Mouse (Mus musculus): ENCODE measurements at regions not wholly inside any gene's neighbourhood (a gene's known extent, or its start where the extent isn't known, plus 50 kb on each side); places are given as distances from the start of the nearest gene placed in this dataset.

GRCm38 (mm10) chr14:78420966-78421365 lies 113.1 kb upstream of the Tnfsf11 start:
- WGBS: 40% methylated on average over 2 of the region's 2 CpGs
- Histone ChIP-seq H3K27ac (replicated peaks) (no peak overlapping the region), H3K4me3 (no peak overlapping the region), H3K36me3 (no peaks in the 10 kb centered on the region), H3K4me1 (replicated peaks) (no peaks in the 10 kb centered on the region), H3K9ac (no peak overlapping the region), H3K9me3 (no peaks in the 10 kb centered on the region), H3K4me2 (no peak overlapping the region), H3K27me3 (no peaks in the 10 kb centered on the region)
- no peak for ATAC-seq (ENCODE audit: low read depth)

GRCm38 (mm10) chr14:78420176-78420575 lies 112.3 kb upstream of the Tnfsf11 start:
- Histone ChIP-seq H3K4me1 (replicated peaks) (no peaks in the 10 kb centered on the region), H3K36me3 (no peaks in the 10 kb centered on the region), H3K4me2 (no peak overlapping the region), H3K27ac (replicated peaks) (no peak overlapping the region), H3K9ac (no peak overlapping the region), H3K27me3 (no peaks in the 10 kb centered on the region), H3K9me3 (no peaks in the 10 kb centered on the region), H3K4me3 (no peak overlapping the region)
- 78% methylated on average over 3 of the region's 3 CpGs for WGBS
- ATAC-seq (ENCODE audit: low read depth): no peak

DNA sequence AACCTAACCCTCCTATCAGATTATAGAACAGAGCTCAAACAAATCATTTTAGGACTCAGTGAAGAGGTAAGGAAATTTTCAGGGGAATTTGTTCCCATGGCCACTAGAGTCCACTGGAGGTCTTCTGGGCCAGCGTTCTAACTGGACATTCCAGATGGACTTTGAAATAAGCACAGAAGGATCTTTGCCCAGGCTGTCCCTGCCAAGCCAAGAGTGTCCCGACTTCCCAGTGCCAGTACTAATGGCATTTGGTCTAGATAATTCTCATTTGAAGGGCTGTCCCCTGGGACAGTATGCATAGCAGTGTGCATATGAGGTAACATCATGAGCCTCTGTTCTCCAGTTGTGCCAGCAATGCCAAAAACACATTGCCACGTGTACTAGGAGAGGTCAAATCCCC lies 97.7 kb upstream of the Tnfsf11 start:
- H3K4me3 ChIP-seq: no peak overlapping the region
- H3K9ac ChIP-seq: no peak overlapping the region
- no peaks in the 10 kb centered on the region for H3K4me1 ChIP-seq (replicated peaks)
- H3K27me3 ChIP-seq: no peaks in the 10 kb centered on the region
- H3K4me2 ChIP-seq: no peak overlapping the region
- H3K36me3 ChIP-seq: no peaks in the 10 kb centered on the region
- no peaks in the 10 kb centered on the region for H3K9me3 ChIP-seq
- WGBS: 73% methylated on average over 3 of the region's 3 CpGs
- no peak for ATAC-seq (ENCODE audit: low read depth)
- H3K27ac ChIP-seq (replicated peaks): no peak overlapping the region

DNA sequence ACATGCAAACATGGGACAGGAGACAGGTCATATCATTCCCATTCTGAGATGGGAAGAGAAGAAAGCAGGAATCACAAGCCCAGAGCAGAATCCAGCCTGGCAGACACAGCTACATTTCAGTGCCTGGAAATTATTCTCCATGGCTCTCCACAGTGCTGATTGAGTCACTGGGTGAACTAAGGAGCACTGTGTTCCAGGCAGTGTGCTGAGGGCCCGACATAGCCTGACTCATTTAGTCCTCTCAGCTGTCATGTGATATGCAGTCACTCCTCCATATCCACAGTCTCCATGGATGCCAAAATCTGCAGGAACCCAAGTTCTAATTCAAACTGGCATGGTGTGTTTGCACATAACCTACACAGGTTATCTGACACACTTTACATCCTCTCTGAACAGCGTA lies 90.1 kb upstream of the Tnfsf11 start:
- Histone ChIP-seq H3K27ac (replicated peaks) (no peak overlapping the region), H3K9ac (no peak overlapping the region), H3K4me3 (no peak overlapping the region), H3K4me2 (no peak overlapping the region), H3K4me1 (replicated peaks) (no peaks in the 10 kb centered on the region), H3K36me3 (no peaks in the 10 kb centered on the region), H3K27me3 (no peaks in the 10 kb centered on the region), H3K9me3 (no peaks in the 10 kb centered on the region)
- WGBS: 81% methylated on average over 2 of the region's 2 CpGs
- no peak for ATAC-seq (ENCODE audit: low read depth)

DNA sequence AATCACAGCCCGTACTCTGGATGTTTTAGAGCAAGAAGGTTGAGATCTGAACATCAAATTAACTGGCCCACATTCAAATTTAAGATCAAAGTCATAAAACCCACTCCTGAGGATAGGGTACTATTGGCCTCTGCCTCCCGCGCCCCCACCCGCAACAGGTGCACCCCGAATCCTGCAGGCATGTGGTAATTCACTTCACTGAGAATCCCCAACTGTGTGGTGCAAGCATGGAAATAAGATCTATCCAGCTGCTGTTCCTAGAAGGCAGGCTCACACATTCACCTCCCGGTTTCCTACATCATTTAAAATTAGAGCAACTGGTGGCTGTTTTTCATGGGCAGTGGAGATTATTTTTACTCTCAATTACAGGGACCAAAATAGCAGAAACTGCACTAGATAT lies 87.8 kb upstream of the Tnfsf11 start:
- no peak overlapping the region for H3K9ac ChIP-seq
- H3K4me2 ChIP-seq: no peak overlapping the region
- WGBS: 91% methylated on average over 6 of the region's 6 CpGs
- no peaks in the 10 kb centered on the region for H3K36me3 ChIP-seq
- H3K9me3 ChIP-seq: no peaks in the 10 kb centered on the region
- H3K27me3 ChIP-seq: no peaks in the 10 kb centered on the region
- no peaks in the 10 kb centered on the region for H3K4me1 ChIP-seq (replicated peaks)
- no peak overlapping the region for H3K4me3 ChIP-seq
- no peak overlapping the region for H3K27ac ChIP-seq (replicated peaks)
- ATAC-seq (ENCODE audit: low read depth): no peak

- 78% methylated on average over 5 of the region's 5 CpGs for WGBS
- Histone ChIP-seq H3K27ac (replicated peaks) (no peak overlapping the region), H3K4me1 (replicated peaks) (no peaks in the 10 kb centered on the region; the same call in 1 of the 2 replicates), H3K4me2 (no peak overlapping the region), H3K4me3 (no peak overlapping the region), H3K9me3 (no peaks in the 10 kb centered on the region), H3K27me3 (no peaks in the 10 kb centered on the region), H3K9ac (no peak overlapping the region), H3K36me3 (no peaks in the 10 kb centered on the region)
- ATAC-seq (ENCODE audit: low read depth): no peak
Observed at GRCm38 (mm10) chr14:78387011-78387410, 79.2 kb upstream of the Tnfsf11 start.

DNA sequence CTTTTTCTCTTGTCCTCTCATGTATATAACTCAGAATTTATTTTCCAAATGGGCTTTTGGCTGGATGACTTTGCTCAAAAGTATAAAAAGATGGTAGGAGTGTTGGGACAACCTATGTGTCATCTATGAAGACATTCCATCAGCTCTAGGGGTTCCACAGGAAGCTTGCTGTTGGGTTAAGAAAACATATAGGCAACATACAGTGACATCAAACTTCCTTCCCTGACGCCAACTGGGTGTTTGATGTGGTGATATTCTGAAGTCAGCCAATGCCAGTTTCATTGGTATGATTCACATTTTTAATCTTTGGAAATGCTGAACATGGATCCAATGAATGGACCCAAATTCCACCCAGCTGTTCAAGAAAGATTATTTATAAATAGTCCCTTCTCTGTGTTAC lies 76.5 kb upstream of the Tnfsf11 start:
- 83% methylated on average over 1 of the region's 1 CpGs for WGBS
- H3K36me3 ChIP-seq: no peaks in the 10 kb centered on the region
- no peak overlapping the region for H3K4me2 ChIP-seq

DNA sequence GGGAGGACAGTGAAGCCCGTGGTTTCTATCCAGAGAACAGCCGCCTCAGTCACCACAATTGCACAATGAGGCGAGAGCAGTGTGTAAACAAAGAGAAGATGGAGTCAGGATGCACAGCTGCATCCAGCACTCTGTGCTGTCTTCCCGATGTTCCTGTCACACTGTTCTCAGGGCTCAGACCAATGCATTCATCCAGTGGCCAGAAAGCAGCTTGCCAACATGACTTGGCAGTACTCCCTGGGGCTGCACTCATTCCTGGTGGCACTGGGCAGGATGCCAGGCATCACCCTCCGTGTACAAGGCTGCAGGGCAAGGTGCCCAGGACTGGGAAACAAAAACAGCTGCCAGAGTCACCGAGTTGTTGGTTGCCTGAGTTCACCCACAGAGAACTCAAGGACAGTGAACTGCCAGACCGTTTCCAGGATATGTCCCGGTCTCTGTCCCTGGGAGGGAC lies 75.4 kb upstream of the Tnfsf11 start:
- ATAC-seq (ENCODE audit: low read depth): peak; percentile 96

More for the DNA sequence above, 76.5 kb upstream of the Tnfsf11 start:
- H3K4me1 ChIP-seq (replicated peaks): no peaks in the 10 kb centered on the region; the same call in 1 of the 2 replicates
- H3K9me3 ChIP-seq: no peaks in the 10 kb centered on the region
- no peak overlapping the region for H3K27ac ChIP-seq (replicated peaks)
- no peaks in the 10 kb centered on the region for H3K27me3 ChIP-seq
- no peak overlapping the region for H3K9ac ChIP-seq
- H3K4me3 ChIP-seq: no peak overlapping the region
- ATAC-seq (ENCODE audit: low read depth): no peak

GRCm38 (mm10) chr14:78380011-78380410 lies 72.2 kb upstream of the Tnfsf11 start:
- WGBS: 73% methylated on average over 4 of the region's 4 CpGs
- no peak for ATAC-seq (ENCODE audit: low read depth)
- H3K27me3 ChIP-seq: no peaks in the 10 kb centered on the region
- no peak overlapping the region for H3K4me2 ChIP-seq
- no peak overlapping the region for H3K27ac ChIP-seq (replicated peaks)
- no peaks in the 10 kb centered on the region; the same call in 1 of the 2 replicates for H3K4me1 ChIP-seq (replicated peaks)
- no peak overlapping the region for H3K9ac ChIP-seq
- no peak overlapping the region for H3K4me3 ChIP-seq
- H3K36me3 ChIP-seq: no peaks in the 10 kb centered on the region
- no peaks in the 10 kb centered on the region for H3K9me3 ChIP-seq

More for the DNA sequence above, 75.4 kb upstream of the Tnfsf11 start:
- Histone ChIP-seq H3K9ac (no peak overlapping the region), H3K4me1 (replicated peaks) (no peaks in the 10 kb centered on the region; the same call in 1 of the 2 replicates), H3K36me3 (no peaks in the 10 kb centered on the region), H3K27me3 (no peaks in the 10 kb centered on the region), H3K4me2 (no peak overlapping the region), H3K27ac (replicated peaks) (no peak overlapping the region), H3K4me3 (no peak overlapping the region), H3K9me3 (no peaks in the 10 kb centered on the region)
- 49% methylated on average over 8 of the region's 8 CpGs for WGBS

- no peak overlapping the region for H3K27ac ChIP-seq (replicated peaks)
- WGBS: 58% methylated on average over 5 of the region's 5 CpGs
- no peak for ATAC-seq (ENCODE audit: low read depth)
- H3K4me2 ChIP-seq: no peak overlapping the region
- H3K9me3 ChIP-seq: no peaks in the 10 kb centered on the region
- H3K4me3 ChIP-seq: no peak overlapping the region
- H3K4me1 ChIP-seq (replicated peaks): no peaks in the 10 kb centered on the region
- H3K36me3 ChIP-seq: no peaks in the 10 kb centered on the region
- no peaks in the 10 kb centered on the region for H3K27me3 ChIP-seq
- H3K9ac ChIP-seq: no peak overlapping the region
Observed at GRCm38 (mm10) chr14:78376591-78376990, 68.7 kb upstream of the Tnfsf11 start.

DNA sequence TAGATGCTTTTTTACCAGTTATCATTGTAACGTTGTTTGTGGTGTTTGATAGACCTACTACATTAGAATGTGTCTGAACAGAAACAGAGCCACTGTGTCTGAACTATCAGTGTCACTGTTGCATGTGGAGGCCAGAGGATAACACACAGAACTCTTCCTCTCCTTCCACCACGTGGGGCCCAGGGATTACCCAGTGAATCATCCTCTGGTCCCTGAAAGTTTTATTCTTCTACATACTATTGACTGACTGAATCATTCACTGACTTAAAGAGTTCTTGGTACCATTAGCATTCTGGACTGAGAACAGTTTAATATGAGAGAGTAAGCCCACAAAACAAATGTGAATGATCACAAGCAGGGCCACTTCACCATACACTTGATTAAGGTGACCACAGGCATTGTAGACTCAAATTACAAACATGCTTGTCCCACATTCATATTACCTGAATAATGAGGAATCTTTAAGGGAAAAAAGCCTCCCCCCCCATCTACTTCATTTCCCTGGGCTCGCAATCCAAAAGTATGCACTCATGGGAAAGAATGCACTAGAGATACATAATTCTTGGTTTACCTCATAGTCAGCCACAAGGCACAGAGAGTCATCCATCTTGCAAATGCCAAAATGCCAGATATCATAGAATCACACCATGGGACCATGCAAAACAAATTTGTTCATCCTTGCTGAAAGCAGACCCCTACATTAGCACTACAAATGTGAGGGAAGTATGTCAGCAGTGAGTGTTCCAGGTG lies 68.1 kb upstream of the Tnfsf11 start:
- WGBS: 90% methylated on average over 3 of the region's 3 CpGs
- no peaks in the 10 kb centered on the region for H3K9me3 ChIP-seq
- H3K36me3 ChIP-seq: no peaks in the 10 kb centered on the region
- no peak overlapping the region for H3K27ac ChIP-seq (replicated peaks)
- H3K4me1 ChIP-seq (replicated peaks): no peaks in the 10 kb centered on the region
- H3K9ac ChIP-seq: no peak overlapping the region
- H3K4me3 ChIP-seq: no peak overlapping the region
- no peak for ATAC-seq (ENCODE audit: low read depth)
- H3K27me3 ChIP-seq: no peaks in the 10 kb centered on the region
- no peak overlapping the region for H3K4me2 ChIP-seq

GRCm38 (mm10) chr14:78372102-78372501 lies 64.3 kb upstream of the Tnfsf11 start:
- no peaks in the 10 kb centered on the region for H3K9me3 ChIP-seq
- H3K4me3 ChIP-seq: no peak overlapping the region
- 86% methylated on average over 1 of the region's 1 CpGs for WGBS
- H3K27ac ChIP-seq (replicated peaks): no peak overlapping the region
- no peaks in the 10 kb centered on the region for H3K36me3 ChIP-seq
- H3K27me3 ChIP-seq: no peaks in the 10 kb centered on the region
- H3K4me1 ChIP-seq (replicated peaks): no peaks in the 10 kb centered on the region
- no peak overlapping the region for H3K9ac ChIP-seq
- no peak overlapping the region for H3K4me2 ChIP-seq
- no peak for ATAC-seq (ENCODE audit: low read depth)

DNA sequence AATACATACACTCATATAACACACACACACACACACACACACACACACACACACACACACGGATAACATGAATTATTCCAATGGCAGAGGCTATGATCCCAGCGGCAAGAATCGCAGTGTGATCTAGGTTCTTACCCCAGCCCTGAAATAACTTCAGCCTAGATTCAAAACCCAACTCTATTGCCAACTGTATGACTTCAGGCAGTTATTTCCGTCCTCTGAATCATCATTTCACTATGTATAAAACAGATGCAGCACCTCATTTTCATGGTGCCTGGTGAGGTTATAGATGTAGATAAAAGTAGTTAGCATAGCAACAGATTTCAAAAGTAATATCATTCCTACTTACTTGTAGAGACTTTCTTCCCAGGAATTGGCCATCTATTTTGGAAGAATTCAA lies 61.0 kb upstream of the Tnfsf11 start:
- Histone ChIP-seq H3K4me3 (no peak overlapping the region), H3K9ac (no peak overlapping the region), H3K9me3 (no peaks in the 10 kb centered on the region), H3K4me2 (no peak overlapping the region), H3K27me3 (no peaks in the 10 kb centered on the region), H3K4me1 (replicated peaks) (no peaks in the 10 kb centered on the region), H3K27ac (replicated peaks) (no peak overlapping the region), H3K36me3 (no peaks in the 10 kb centered on the region)
- no peak for ATAC-seq (ENCODE audit: low read depth)
- WGBS: 95% methylated on average over 4 of the region's 4 CpGs
